In the genomic region with DNA sequence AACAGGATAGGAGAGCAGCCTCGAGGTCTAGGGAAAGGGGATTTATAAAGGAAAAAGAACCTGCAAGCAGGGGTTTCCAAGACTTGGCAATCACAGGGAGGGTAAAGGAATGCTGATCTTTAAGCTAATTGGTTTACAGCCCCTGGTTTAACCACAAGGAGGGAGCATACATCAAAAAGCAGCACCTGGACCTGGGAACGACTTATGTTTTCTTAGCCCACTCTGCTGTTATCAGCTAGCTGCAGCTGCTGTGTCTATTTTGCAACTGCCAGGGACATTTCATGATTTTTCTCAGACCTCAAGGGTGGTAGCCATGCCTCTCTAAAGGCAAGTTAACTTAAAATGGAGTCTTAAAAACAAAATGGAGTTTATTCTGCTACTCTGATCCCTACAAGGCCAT, we compare ENCODE assay signal across 40 mouse cellular contexts. TPM values are rescaled to one million over a fixed set of nuclear protein-coding genes. Genes with fewer than 3 reads are reported as not detected.
"Had no signal": no experiment of that assay in that cellular context is flagged by ENCODE, and none has a peak within 500 bp of the region (broad histone marks: within the 10 kb centered on the region; RNA-seq: fewer than 3 reads in every experiment).

No protein-coding gene starts in this region.

- H3K4me3 ChIP-seq: gastrocnemius, adult 2 months; heart, adult 2 months; heart, embryonic 12.5 days; hindbrain, embryonic 10.5 days; hindbrain, embryonic 12.5 days; intestine, embryonic 15.5 days; limb, embryonic 10.5 days; limb, embryonic 12.5 days had no signal

- H3K4me1 ChIP-seq: heart, embryonic 12.5 days; hindbrain, embryonic 10.5 days; hindbrain, embryonic 12.5 days; intestine, embryonic 15.5 days; limb, embryonic 10.5 days; limb, embryonic 12.5 days had no signal

- H3K9me3 ChIP-seq: heart, embryonic 12.5 days; hindbrain, embryonic 10.5 days; intestine, embryonic 15.5 days; limb, embryonic 10.5 days; limb, embryonic 12.5 days had no signal

- H3K27ac ChIP-seq: gastrocnemius, adult 2 months; heart, adult 2 months; hindbrain, embryonic 10.5 days; hindbrain, embryonic 12.5 days; hindbrain, embryonic 14.5 days; intestine, embryonic 15.5 days; kidney, postnatal 0 days; limb, embryonic 10.5 days; limb, embryonic 12.5 days had no signal

- DNase-seq: gastrocnemius, adult 2 months; gastrocnemius, postnatal 10 days; gastrocnemius, postnatal 25 days; heart, adult 2 months; heart, postnatal 10 days; heart, postnatal 4 days; kidney, adult 18-20 months; kidney, adult 8-10 months; kidney, postnatal 14 days; kidney, postnatal 36 days; layer of hippocampus, adult 9-11 months; layer of hippocampus, postnatal 36 days; liver had no signal

- ATAC-seq: hindbrain, embryonic 16.5 days; inflammation-experienced regulatory T-cells, adult 6 months; intestine, embryonic 15.5 days; intestine, postnatal 0 days had no signal

- H3K4me2 ChIP-seq: heart, embryonic 12.5 days; hindbrain, embryonic 12.5 days; hindbrain, embryonic 14.5 days; intestine, embryonic 15.5 days; limb, embryonic 12.5 days; liver, embryonic 11.5 days had no signal

- H3K27me3 ChIP-seq: heart, embryonic 12.5 days; hindbrain, embryonic 12.5 days; intestine, embryonic 15.5 days; limb, embryonic 12.5 days had no signal

- H3K36me3 ChIP-seq: heart, embryonic 12.5 days; hindbrain, embryonic 10.5 days; hindbrain, embryonic 12.5 days; intestine, embryonic 15.5 days; limb, embryonic 10.5 days; limb, embryonic 12.5 days had no signal

- H3K9ac ChIP-seq: heart, embryonic 12.5 days; hindbrain, embryonic 12.5 days; hindbrain, embryonic 14.5 days; intestine, embryonic 15.5 days; limb, embryonic 12.5 days had no signal

RNA-seq across cellular contexts. Expression of a gene that starts 5.3 kb away (rescaled TPM):
- total RNA-seq: gastrocnemius, adult 2 months; layer of hippocampus, adult 18-20 months; layer of hippocampus, postnatal 36 days had no signal
- polyA plus RNA-seq: heart, embryonic 12.5 days; hindbrain, embryonic 12.5 days; hindbrain, embryonic 14.5 days; hindbrain, embryonic 16.5 days; limb, embryonic 12.5 days had no signal

RNA-seq across cellular contexts. Expression of a gene that starts 24.8 kb away (rescaled TPM):
- total RNA-seq: gastrocnemius, adult 2 months; gastrocnemius, postnatal 10 days; gastrocnemius, postnatal 25 days; gastrocnemius, postnatal 4 days; heart, adult 2 months; heart, postnatal 10 days; heart, postnatal 25 days; heart, postnatal 4 days; layer of hippocampus, adult 18-20 months; layer of hippocampus, adult 8-10 months; layer of hippocampus, postnatal 14 days; layer of hippocampus, postnatal 36 days; left cerebral cortex, adult 18-20 months; left cerebral cortex, adult 8-10 months; left cerebral cortex, postnatal 10 days; left cerebral cortex, postnatal 25 days had no signal
- polyA plus RNA-seq: frontal cortex, adult 2 months; heart, adult 2 months; heart, embryonic 12.5 days; heart, embryonic 14.5 days; heart, embryonic 16.5 days; hindbrain, embryonic 10.5 days; hindbrain, embryonic 12.5 days; hindbrain, embryonic 14.5 days; hindbrain, embryonic 16.5 days; inflammation-experienced regulatory T-cells, adult 6 months; kidney, embryonic 14.5 days; kidney, postnatal 0 days; large intestine, adult 2 months; limb, embryonic 10.5 days; limb, embryonic 12.5 days; limb, embryonic 14.5 days; liver, embryonic 11.5 days had no signal

RNA-seq across cellular contexts. Expression of a gene that starts 34.2 kb away (rescaled TPM):
- total RNA-seq: gastrocnemius, adult 2 months; gastrocnemius, postnatal 10 days; gastrocnemius, postnatal 25 days; gastrocnemius, postnatal 4 days; heart, adult 2 months; heart, postnatal 10 days; heart, postnatal 25 days; heart, postnatal 4 days; layer of hippocampus, adult 18-20 months; layer of hippocampus, postnatal 14 days; layer of hippocampus, postnatal 36 days; left cerebral cortex, adult 18-20 months; left cerebral cortex, adult 8-10 months; left cerebral cortex, postnatal 10 days; left cerebral cortex, postnatal 25 days had no signal
- polyA plus RNA-seq: hindbrain, embryonic 10.5 days; hindbrain, embryonic 12.5 days; hindbrain, embryonic 14.5 days; kidney, embryonic 14.5 days; limb, embryonic 12.5 days had no signal

RNA-seq across cellular contexts. Expression of a gene that starts 37.9 kb away (rescaled TPM):
- total RNA-seq: gastrocnemius, adult 2 months; gastrocnemius, postnatal 10 days; gastrocnemius, postnatal 25 days; gastrocnemius, postnatal 4 days; heart, adult 2 months; heart, postnatal 10 days; heart, postnatal 25 days; heart, postnatal 4 days; layer of hippocampus, adult 18-20 months; layer of hippocampus, adult 8-10 months; layer of hippocampus, postnatal 14 days; layer of hippocampus, postnatal 36 days; left cerebral cortex, adult 18-20 months; left cerebral cortex, adult 8-10 months; left cerebral cortex, postnatal 10 days; left cerebral cortex, postnatal 25 days had no signal
- polyA plus RNA-seq: frontal cortex, adult 2 months; heart, adult 2 months; heart, embryonic 12.5 days; heart, embryonic 14.5 days; heart, embryonic 16.5 days; hindbrain, embryonic 10.5 days; hindbrain, embryonic 12.5 days; hindbrain, embryonic 14.5 days; hindbrain, embryonic 16.5 days; intestine, postnatal 0 days; kidney, embryonic 14.5 days; large intestine, adult 2 months; limb, embryonic 10.5 days; limb, embryonic 12.5 days; limb, embryonic 14.5 days; liver, embryonic 11.5 days had no signal
